Mouse (Mus musculus) c-Kit-positive CD71-positive TER-119-positive erythroid progenitor cells, embryonic 14.5 days (primary cell): Measurements from ENCODE around the gene Spon1.
A peak's percentile ranks its signal among the peaks of the same experiment; 100 is the strongest.

ENCODE experiments used
- DNase-seq: peaks from one replicate; pipeline ENCODE4 v3.0.0-alpha.2; 2013; ENCODE audit warnings: low spot score

Gene Spon1

GRCm38 (mm10) chr7:113843150-113843549 lies 77.4 kb downstream of the Spon1 start:
- DNase-seq: no peak

GRCm38 (mm10) chr7:113845191-113845590 lies 79.4 kb downstream of the Spon1 start:
- DNase-seq: no peak

- peak; percentile 21 for DNase-seq
Observed at GRCm38 (mm10) chr7:113846553-113846952, 80.8 kb downstream of the Spon1 start.

- DNase-seq: no peak
Observed at GRCm38 (mm10) chr7:113847041-113847819, 81.4 kb downstream of the Spon1 start.

- no peak for DNase-seq
Observed at GRCm38 (mm10) chr7:113850389-113850788, 84.6 kb downstream of the Spon1 start.

- DNase-seq: no peak
Observed at GRCm38 (mm10) chr7:113855396-113855795, 89.6 kb downstream of the Spon1 start.

- no peak for DNase-seq
Observed at GRCm38 (mm10) chr7:113856067-113856466, 90.3 kb downstream of the Spon1 start.

GRCm38 (mm10) chr7:113859480-113859881 lies 93.7 kb downstream of the Spon1 start:
- no peak for DNase-seq

GRCm38 (mm10) chr7:113861964-113862363 lies 96.2 kb downstream of the Spon1 start:
- no peak for DNase-seq

GRCm38 (mm10) chr7:113872846-113873245 lies 107.0 kb downstream of the Spon1 start:
- no peak for DNase-seq

- DNase-seq: no peak
Observed at GRCm38 (mm10) chr7:113877451-113877850, 111.7 kb downstream of the Spon1 start.

GRCm38 (mm10) chr7:113877926-113878325 lies 112.1 kb downstream of the Spon1 start:
- DNase-seq: no peak

- DNase-seq: no peak
Observed at GRCm38 (mm10) chr7:113879085-113879501, 113.3 kb downstream of the Spon1 start.

GRCm38 (mm10) chr7:113880021-113880420 lies 114.2 kb downstream of the Spon1 start:
- DNase-seq: no peak

GRCm38 (mm10) chr7:113890782-113891181 lies 125.0 kb downstream of the Spon1 start:
- no peak for DNase-seq

GRCm38 (mm10) chr7:113891491-113891890 lies 125.7 kb downstream of the Spon1 start:
- DNase-seq: no peak

- no peak for DNase-seq
Observed at GRCm38 (mm10) chr7:113893944-113894662, 128.3 kb downstream of the Spon1 start.

GRCm38 (mm10) chr7:113895266-113895665 lies 129.5 kb downstream of the Spon1 start:
- no peak for DNase-seq

- DNase-seq: no peak
Observed at GRCm38 (mm10) chr7:113898388-113898787, 132.6 kb downstream of the Spon1 start.

GRCm38 (mm10) chr7:113901511-113901910 lies 135.7 kb downstream of the Spon1 start:
- no peak for DNase-seq

- DNase-seq: no peak
Observed at GRCm38 (mm10) chr7:113901941-113902515, 136.2 kb downstream of the Spon1 start.

GRCm38 (mm10) chr7:113903127-113903827 lies 137.5 kb downstream of the Spon1 start:
- DNase-seq: no peak
